Mouse (Mus musculus) intestine, embryonic 15.5 days (tissue): ENCODE results near the gene Tnr. TPM values are rescaled to one million over a fixed set of nuclear protein-coding genes. Genes with fewer than 3 reads are reported as not detected.

Experiments used
- ATAC-seq: fragments of 200-750 bp; cut with Nextera tagmentation; 2 replicates; pipeline ENCODE4 v1.8.0; 2017; ENCODE audit warnings: moderate TSS enrichment, moderate library complexity
- H3K27ac ChIP-seq: fragments of 300-500 bp; sonication (generic); 2 replicates; pipeline ENCODE4 v1.5.1; 2015; ENCODE audit warnings: mild to moderate bottlenecking, inconsistent platforms
- H3K27me3 ChIP-seq: fragments of 300-500 bp; sonication (generic); replicated peaks from 2 replicates; pipeline ENCODE4 v1.6.1; 2015; ENCODE audit warnings: inconsistent platforms
- H3K36me3 ChIP-seq: fragments of 300-500 bp; sonication (generic); 2 replicates; pipeline ENCODE4 v1.6.1; 2015; ENCODE audit warnings: inconsistent platforms
- H3K4me1 ChIP-seq: fragments of 300-500 bp; sonication (generic); replicated peaks from 2 replicates; pipeline ENCODE4 v1.6.1; 2015; ENCODE audit warnings: inconsistent platforms
- H3K4me2 ChIP-seq: fragments of 300-500 bp; sonication (generic); replicated peaks from 2 replicates; pipeline ENCODE4 v1.6.1; 2015; ENCODE audit warnings: mild to moderate bottlenecking, inconsistent platforms
- H3K4me3 ChIP-seq: fragments of 300-500 bp; sonication (generic); replicated peaks from 2 replicates; pipeline ENCODE4 v1.5.1; 2015; ENCODE audit warnings: inconsistent platforms
- H3K9ac ChIP-seq: fragments of 300-500 bp; sonication (generic); 2 replicates; pipeline ENCODE4 v1.6.1; 2015; ENCODE audit warnings: inconsistent platforms
- H3K9me3 ChIP-seq: fragments of 300-500 bp; sonication (generic); 2 replicates; pipeline ENCODE4 v1.6.1; 2016; ENCODE audit warnings: inconsistent platforms
- WGBS: fragments of 180-500 bp; shearing (Covaris S2); methylation state at CpG from one replicate; pipeline ENCODE4 v1.1.7; 2015; 5-methylcytosine and 5-hydroxymethylcytosine counted together
- polyA plus RNA-seq: library from polyadenylated mRNA; unstranded; fragments of >200 nt; fragmentation: Nextera tagmentation; extraction: Ambion mirVana; gene quantifications from 2 replicates; pipeline ENCODE4 v1.2.1, GENCODE M21; 2015

Gene Tnr
- polyA plus RNA-seq, 1 experiment from 2014 or later: 0.43 TPM

DNA sequence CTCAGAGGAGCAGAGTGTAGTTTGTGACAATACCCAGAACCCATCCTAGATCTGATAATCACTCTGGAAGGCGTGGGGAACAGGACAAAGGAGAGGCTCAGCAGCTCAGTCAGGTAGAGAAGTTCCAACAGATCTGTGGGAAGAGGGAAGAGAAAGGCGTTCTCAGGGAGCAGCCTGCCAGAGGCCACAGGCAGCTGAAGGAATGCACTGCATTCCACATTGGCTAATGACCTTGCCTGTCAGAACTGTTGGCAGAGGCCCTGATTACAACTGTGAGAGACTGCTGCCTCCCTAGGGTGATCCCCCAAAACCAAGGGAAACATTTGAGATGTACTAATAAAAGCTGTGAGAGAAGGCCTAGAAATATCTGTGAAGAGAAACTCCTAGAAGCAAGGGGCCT is 454.2 kb downstream of the Tnr start:
- Histone ChIP-seq H3K4me2 (no peak overlapping the region), H3K4me1 (no peaks in the 10 kb centered on the region), H3K27ac (no peak overlapping the region), H3K27me3 (no peaks in the 10 kb centered on the region), H3K4me3 (no peak overlapping the region), H3K9me3 (no peaks in the 10 kb centered on the region), H3K9ac (no peak overlapping the region), H3K36me3 (no peaks in the 10 kb centered on the region)
- ATAC-seq: no peak
- WGBS: 48% methylated on average over 2 of the region's 2 CpGs

DNA sequence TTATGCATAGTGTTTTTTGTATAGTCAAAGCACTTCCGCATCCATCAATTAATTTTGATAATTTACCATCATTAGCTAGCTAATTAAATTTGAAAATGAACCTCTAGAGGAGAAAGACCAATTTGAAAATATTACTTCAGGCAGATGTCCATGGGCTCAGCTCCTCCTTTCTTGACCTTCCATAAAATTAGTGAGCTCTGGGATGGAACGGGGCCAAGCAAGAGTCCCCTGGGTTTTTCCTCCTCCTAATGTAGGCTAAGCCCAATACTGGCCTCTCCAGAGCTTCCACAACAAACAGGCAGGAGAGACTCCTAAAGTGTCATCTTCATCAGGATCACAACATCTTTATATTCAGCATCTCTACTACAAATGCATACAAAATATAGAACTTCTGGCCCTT is 455.5 kb downstream of the Tnr start:
- 87% methylated on average over 2 of the region's 2 CpGs for WGBS
- ATAC-seq: no peak
- Histone ChIP-seq H3K9ac (no peak overlapping the region), H3K4me3 (no peak overlapping the region), H3K36me3 (no peaks in the 10 kb centered on the region), H3K4me2 (no peak overlapping the region), H3K4me1 (no peaks in the 10 kb centered on the region), H3K27me3 (no peaks in the 10 kb centered on the region), H3K9me3 (no peaks in the 10 kb centered on the region), H3K27ac (no peak overlapping the region)

DNA sequence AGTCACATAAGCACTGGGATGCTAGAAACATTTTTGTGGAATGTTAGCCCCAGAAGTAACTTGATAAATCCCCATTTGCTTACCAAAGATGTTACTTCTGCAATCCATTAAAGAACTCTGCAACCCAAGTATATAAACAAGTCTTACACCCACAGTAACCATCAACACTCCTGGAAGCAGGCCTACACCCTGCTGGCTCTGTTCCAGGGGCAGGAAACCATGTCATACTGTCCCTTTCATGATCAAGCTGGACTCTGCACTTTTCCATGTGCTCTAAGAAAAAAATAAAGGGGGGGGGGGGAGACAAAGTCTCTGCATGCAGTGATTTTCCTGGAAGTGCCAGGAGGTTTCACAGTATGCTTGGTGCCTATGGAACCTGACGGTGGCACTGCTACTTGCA is 456.8 kb downstream of the Tnr start:
- no peak for ATAC-seq
- H3K4me3 ChIP-seq: no peak overlapping the region

More for the DNA sequence above, 456.8 kb downstream of the Tnr start:
- Histone ChIP-seq H3K9ac (no peak overlapping the region), H3K9me3 (no peaks in the 10 kb centered on the region), H3K27ac (no peak overlapping the region), H3K4me1 (no peaks in the 10 kb centered on the region), H3K36me3 (no peaks in the 10 kb centered on the region), H3K4me2 (no peak overlapping the region), H3K27me3 (no peaks in the 10 kb centered on the region)
- 79% methylated on average over 1 of the region's 1 CpGs for WGBS
